Mouse (Mus musculus) ovary, adult 18-20 months (tissue): ENCODE data around the gene Klhl30.

Experiments used
- DNase-seq: peaks from one replicate; pipeline ENCODE4 v3.0.0; 2022; ENCODE audit warnings: low spot score, mixed read lengths

Klhl30 gene

DNA sequence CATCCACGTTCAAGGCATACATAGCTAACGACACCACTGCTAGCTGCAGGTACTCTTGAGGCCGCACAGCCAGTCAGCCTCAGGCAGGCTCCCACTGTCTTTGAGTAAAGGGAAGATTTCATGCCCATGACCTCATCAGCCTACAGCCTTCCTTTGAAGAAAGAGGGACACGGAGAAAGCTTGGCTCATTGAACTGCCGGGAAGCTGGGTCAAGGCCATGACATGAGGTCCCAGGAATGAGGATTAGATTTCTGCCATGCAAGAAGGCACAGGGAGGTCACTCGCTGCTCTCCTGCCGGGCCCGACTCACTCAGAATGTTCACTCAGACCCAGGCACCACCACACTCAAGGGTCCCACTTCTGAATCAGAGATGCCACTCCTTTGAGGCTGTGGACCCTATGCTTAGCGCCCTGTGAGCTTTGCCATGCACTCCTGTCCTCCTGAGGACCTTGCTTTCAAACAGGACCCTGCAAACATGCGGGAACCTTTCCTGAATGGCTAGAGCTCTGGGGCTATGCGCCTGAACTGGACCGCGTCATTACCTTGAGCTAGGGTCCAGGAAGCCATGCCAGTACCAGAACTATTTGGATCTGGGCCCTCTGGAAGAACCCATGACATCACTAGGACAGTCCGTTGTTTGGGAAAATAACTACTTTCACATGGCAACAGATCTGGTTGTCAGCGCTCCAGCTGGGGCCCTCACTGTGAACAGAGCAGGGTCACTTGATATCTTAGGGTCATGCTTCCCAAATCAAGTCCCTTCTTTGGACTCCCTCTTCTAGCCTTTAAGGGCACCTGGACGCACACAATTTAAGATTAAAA is 14.2 kb downstream of the Klhl30 start:
- DNase-seq = no peak

DNA sequence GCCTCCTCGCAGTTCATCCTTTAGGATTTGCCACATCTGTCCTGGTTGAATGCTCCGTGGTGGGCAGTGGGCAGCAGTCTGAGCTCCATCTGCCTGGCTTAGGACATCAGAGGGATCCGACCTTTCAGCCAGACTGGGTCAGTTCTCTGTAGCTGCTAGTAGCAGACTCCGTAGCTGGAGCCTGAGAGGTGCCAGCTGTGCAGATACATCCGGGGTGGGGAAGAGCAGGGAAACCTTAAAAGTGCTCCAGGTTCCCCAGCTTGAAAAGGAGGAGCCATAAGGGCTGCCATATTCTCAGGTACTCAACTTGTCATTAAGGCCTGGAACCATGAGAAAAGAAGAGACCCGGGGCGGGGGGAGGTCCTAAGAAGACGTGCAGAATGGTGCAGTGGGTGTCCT is 15.0 kb downstream of the Klhl30 start:
- no peak for DNase-seq

- DNase-seq = peak; percentile 27
Measured at GRCm38 (mm10) chr1:91366215-91367108, 15.6 kb downstream of the Klhl30 start, which contains the start of gene Erfe. Erfe (plus strand) TSS chr1:91366430.

DNA sequence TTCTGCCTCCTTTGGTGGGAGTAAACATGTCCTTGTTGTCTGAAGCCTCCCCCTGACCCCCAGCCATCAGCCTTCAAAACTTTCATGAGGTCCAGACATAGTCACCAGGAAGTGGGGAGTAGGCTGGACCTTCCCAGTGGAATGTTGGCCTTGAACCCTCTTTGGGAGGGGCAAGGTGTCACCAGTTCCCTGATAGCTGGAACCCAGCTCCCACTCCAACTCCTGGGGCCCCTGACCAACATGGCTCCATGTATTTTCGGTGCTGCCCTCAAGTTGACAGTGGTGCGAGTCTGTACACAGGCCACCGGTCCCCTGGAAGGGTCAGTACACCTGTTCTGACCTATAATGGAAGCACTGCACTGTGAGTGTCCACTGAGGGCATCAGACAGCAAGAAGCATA is 16.5 kb downstream of the Klhl30 start:
- DNase-seq = no peak

- DNase-seq = no peak
Measured at GRCm38 (mm10) chr1:91369408-91369807, 18.6 kb downstream of the Klhl30 start.

GRCm38 (mm10) chr1:91370055-91370454 is 19.2 kb downstream of the Klhl30 start:
- DNase-seq = no peak

GRCm38 (mm10) chr1:91373414-91373835 is 22.6 kb downstream of the Klhl30 start:
- DNase-seq = no peak

DNA sequence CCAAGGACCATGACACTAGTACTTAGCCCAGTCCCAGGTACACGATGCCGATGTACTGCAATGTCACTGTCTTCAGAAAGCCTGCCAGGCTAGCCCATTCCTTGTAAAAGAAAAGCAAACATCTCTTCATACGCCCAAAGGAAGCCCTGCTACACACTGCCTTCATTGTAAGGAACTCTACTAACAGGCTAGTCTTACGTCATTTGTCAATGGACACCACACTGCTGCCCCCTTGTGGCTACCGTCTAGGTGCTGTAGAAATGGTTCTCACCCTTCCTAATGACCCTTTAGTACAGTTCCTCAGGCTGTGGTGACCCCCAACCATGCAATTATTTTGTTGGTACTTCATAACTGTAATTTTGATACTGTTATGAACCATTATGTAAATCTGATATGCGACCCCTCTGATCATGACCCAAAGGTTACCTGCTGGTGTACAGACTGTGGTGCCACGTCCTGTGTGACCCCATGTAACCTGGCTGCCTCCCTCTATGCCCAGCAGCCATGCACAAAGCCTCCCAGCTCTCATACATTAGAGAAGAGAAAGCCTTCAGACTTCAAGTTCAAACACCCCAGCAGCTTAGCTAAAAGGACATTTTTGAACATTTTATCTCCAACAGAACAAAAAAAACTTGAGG is 29.8 kb downstream of the Klhl30 start:
- DNase-seq = no peak

DNA sequence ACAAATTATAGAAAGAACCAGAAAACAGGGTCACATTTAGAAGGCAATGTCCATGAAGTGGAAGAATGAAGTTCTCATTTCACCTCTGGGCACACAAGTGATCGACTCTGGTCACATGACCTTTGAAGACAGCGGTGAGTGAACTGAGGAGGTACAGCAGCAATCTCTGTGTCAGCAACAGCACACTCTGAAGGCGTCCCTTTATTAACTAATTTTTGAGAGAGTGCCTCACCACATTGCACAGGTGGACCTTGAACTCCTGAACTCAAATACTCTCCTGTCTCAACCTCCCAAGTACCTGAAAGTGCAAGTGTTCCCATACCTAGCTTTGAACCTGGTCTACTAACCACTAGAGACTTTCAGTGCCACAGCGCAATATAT is 30.3 kb downstream of the Klhl30 start:
- DNase-seq = no peak

DNA sequence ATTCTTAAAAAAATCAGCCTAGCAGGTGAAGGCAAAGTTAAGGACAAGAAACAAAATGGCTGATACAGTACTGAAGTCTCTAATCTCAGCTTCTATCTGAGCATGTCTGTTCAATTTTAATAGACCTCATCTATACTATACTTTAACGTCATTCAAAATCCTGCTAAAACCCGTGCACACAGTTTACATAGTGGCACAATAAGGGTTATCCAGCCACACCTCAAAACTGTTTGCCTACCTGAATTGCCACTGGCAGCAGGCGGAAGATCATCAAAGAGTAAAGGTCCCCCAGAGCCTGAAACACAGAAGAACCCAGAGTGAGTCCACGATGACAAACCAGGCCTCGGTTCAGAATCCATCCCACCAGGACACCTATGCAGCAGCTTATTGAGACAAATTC is 39.6 kb downstream of the Klhl30 start:
- DNase-seq = no peak

DNA sequence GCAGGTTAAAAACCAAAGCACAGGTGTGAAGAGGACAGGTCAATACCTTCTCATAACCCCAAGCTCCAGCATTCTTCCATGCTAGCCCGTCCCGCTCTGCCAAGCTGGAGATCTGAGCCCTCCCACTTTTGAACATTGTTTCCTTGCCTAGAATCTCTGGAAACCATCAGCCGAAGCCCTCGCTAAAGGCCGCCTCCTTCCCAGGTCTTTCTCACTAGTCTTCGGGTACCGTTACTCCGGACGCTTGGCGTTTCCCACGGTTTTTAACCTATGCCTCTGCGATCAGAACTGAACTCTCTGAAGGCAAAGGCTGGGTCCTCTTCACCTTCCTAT is 47.1 kb downstream of the Klhl30 start:
- DNase-seq = no peak

- peak; percentile 75 for DNase-seq
Measured at GRCm38 (mm10) chr1:91398260-91399062, 47.6 kb downstream of the Klhl30 start, which contains the start of gene Ilkap. Ilkap (minus strand) TSS chr1:91398815.

DNA sequence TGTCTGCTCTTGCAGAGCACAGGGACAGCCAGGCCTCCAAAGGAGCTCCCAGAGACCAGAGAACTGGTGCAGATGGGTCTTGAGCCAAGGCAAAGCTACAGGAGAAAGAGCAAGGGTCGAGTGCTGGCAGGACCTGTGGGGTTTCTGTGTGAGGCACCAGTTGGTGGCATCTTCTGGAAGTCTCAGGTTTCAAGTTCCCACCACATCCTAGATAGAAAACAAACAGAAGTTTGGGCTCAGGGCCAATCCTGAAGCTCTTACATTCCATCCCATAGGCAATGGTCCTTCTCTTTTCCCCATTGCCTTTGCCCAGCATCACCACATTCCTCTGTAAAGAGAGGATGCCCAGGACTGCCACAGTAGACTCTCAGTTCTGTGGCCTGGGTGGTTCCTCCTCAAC is 54.2 kb downstream of the Klhl30 start:
- DNase-seq = no peak

DNA sequence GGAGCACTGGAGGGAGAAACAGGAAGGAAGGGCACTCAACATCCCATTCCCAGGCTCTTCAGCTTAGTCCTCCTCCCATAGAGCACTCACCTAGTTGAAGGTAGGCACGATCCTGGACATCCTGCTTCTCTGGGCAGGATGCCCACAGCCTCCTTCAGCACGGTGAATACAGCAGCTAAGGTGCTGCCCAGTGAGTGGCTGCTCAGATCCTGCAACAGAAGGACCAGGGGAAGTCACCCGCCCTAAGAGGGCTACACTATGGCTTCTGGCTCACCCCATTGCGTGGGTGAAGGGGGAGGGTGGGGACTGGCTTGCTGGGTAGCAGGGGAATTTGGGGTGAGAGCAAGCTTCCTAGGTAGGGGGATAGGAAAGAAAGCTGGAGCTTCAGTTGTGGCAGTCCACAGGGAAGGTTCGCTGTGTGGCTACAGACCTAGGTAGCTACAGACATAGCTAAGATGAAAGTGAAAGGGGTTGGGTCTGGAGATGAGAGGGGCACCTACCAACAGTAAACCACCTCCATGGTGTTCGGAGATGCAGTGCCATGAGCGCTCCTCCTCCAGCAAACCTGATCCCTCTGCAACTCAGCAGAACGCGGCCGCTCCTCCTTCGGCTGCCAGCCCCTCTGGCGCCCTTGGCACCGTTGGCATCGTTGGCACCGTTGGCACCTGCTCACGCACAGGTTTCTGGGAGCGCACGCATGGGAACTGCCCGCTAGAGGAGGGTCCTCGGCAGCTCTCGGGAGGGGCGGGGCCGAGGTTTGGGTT is 54.8 kb downstream of the Klhl30 start:
- DNase-seq = no peak

- no peak for DNase-seq
Measured at GRCm38 (mm10) chr1:91407819-91408218, 57.0 kb downstream of the Klhl30 start.

DNA sequence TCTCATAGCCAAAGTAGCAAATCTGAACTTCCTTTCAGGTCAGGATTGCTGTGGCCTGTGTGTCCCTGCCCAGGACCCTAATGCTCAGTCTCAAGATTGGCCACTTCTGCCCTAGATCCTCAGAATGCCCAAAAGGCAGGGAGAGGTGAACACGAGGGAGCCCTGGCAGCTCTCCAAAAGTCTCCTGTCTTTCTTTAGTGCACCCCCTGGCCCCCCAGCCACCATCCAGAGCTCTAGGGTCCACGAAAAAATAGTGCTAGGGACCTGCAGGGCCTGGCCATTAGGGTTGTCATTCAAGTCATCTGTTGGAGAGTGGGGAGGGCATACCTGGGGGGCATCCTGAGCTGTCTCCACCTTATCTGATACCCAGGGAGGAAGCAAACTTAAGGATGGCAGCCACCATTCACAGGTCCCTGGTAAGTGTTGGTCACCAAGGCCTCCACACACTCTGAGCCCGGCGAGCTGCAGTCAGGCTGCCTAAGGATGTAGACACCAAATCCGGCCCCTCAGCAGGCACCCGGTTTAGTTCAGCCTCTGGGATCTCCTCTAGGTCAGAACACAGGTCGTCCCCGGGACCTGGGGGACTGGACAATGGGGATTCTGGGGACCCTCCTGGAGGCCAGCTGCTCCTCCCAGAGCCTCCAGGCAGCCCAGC is 60.9 kb downstream of the Klhl30 start:
- no peak for DNase-seq
